Mouse (Mus musculus) stomach, embryonic 14.5 days (tissue): Measurements from ENCODE around the gene Ccdc169. TPM values are rescaled to one million over a fixed set of nuclear protein-coding genes. Genes with fewer than 3 reads are reported as not detected.

Source experiments
- ATAC-seq: fragments of 200-750 bp; cut with Nextera tagmentation; 2 replicates; pipeline ENCODE4 v1.8.0; 2017; ENCODE audit warnings: low read depth, moderate TSS enrichment; ENCODE audit not compliant: insufficient number of reproducible peaks, insufficient read depth, low FRiP score
- H3K27ac ChIP-seq: fragments of 300-500 bp; sonication (generic); 2 replicates; pipeline ENCODE4 v1.5.1; 2014; ENCODE audit warnings: mild to moderate bottlenecking, low read length, moderate library complexity, mixed read lengths
- H3K27me3 ChIP-seq: fragments of 300-500 bp; sonication (generic); 2 replicates; pipeline ENCODE4 v1.6.1; 2014; ENCODE audit warnings: low read length, control low read depth, mixed read lengths; ENCODE audit not compliant: control insufficient read depth, insufficient read depth
- H3K36me3 ChIP-seq: fragments of 300-500 bp; sonication (generic); 2 replicates; pipeline ENCODE4 v1.6.1; 2014; ENCODE audit warnings: mild to moderate bottlenecking, control low read depth, low read length, moderate library complexity, mixed read lengths; ENCODE audit not compliant: control insufficient read depth, insufficient read depth
- H3K4me1 ChIP-seq: fragments of 300-500 bp; sonication (generic); 2 replicates; pipeline ENCODE4 v1.6.1; 2014; ENCODE audit warnings: low read length, control low read depth, mixed read lengths; ENCODE audit not compliant: control insufficient read depth, insufficient read depth
- H3K4me2 ChIP-seq: fragments of 300-500 bp; sonication (generic); replicated peaks from 2 replicates; pipeline ENCODE4 v1.6.1; 2014; ENCODE audit warnings: low read depth, low read length, control low read depth
- H3K4me3 ChIP-seq: fragments of 300-500 bp; sonication (generic); 2 replicates; pipeline ENCODE4 v1.5.1; 2014; ENCODE audit warnings: low read depth, low read length, control low read depth
- H3K9ac ChIP-seq: fragments of 300-500 bp; sonication (generic); replicated peaks from 2 replicates; pipeline ENCODE4 v1.6.1; 2014; ENCODE audit warnings: low read depth, mild to moderate bottlenecking, control low read depth, low read length, moderate library complexity, mixed read lengths
- H3K9me3 ChIP-seq: fragments of 300-500 bp; sonication (generic); 2 replicates; pipeline ENCODE4 v1.6.1; 2016; ENCODE audit warnings: low read depth, low read length, control low read depth; ENCODE audit not compliant: control insufficient read depth
- WGBS: fragments of 180-500 bp; shearing (Covaris S2); extraction: QIAGEN DNeasy Blood & Tissue Kit; methylation state at CpG from one replicate; pipeline ENCODE4 v1.1.7; 2014; 5-methylcytosine and 5-hydroxymethylcytosine counted together
- polyA plus RNA-seq: library from polyadenylated mRNA; unstranded; fragments of >200 nt; fragmentation: Nextera tagmentation; extraction: Ambion mirVana; gene quantifications from 2 replicates; pipeline ENCODE4 v1.2.1, GENCODE M21; 2014

Ccdc169 gene
- polyA plus RNA-seq, result not detected in 2 replicates

DNA sequence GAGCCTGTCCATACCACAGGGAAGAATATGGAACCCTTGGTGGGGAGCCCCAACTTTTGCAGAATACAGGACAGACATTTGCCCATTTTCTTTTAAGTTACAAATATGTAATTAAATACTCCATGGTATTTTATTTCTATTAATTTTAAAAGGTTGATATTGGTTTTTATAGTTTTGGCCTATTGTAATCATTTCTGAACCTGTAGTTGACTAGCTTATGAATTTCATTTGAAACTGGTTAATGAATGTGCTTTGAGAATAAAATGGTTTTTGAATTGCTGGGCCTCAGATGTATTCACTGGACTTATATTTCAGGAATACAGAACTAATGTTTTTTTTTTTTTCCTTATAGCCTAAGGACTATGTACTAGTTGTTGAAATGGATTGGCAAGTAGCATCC, at the start of gene Ccdc169:
TSS of gene Ccdc169 (plus strand) at position 301 of the 400 bp plus-strand sequence.
- Histone ChIP-seq H3K27me3 (no peaks in the 10 kb centered on the region), H3K36me3 (peaks cover 29% of the 10 kb centered on the region), H3K4me1 (no peaks in the 10 kb centered on the region), H3K4me3 (no peak within 1 kb of the TSS), H3K9ac (no peak within 1 kb of the TSS), H3K9me3 (no peaks in the 10 kb centered on the region), H3K27ac (no peak within 1 kb of the TSS), H3K4me2 (no peak within 1 kb of the TSS)
- ATAC-seq, result no peak

DNA sequence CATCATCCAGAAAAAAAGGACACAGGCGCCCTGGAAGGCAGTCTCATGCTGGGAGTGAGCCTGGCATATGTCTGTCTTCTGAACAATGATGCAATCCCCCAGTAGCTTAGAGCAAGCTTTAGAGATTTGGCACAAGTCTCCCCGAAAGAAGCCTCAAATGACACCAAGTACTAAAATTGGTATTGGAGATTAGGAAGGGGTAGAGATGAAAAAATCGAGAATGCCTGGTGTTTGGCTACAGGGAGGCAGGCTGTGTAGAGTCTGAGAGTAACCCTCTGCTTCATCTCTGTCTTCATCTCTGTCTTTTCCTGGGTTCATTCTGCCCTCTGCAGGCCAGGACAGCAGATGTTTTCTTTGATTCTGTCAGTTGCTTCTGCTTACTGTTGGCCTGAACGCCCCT, 49.8 kb upstream of the Ccdc169 start:
- WGBS, result 62% methylated on average over 4 of the region's 4 CpGs
- Histone ChIP-seq H3K9ac (no peak overlapping the region), H3K4me1 (no peaks in the 10 kb centered on the region), H3K27me3 (no peaks in the 10 kb centered on the region), H3K9me3 (no peaks in the 10 kb centered on the region), H3K4me2 (no peak overlapping the region), H3K36me3 (no peaks in the 10 kb centered on the region), H3K4me3 (no peak overlapping the region), H3K27ac (no peak overlapping the region)
- no peak for ATAC-seq

DNA sequence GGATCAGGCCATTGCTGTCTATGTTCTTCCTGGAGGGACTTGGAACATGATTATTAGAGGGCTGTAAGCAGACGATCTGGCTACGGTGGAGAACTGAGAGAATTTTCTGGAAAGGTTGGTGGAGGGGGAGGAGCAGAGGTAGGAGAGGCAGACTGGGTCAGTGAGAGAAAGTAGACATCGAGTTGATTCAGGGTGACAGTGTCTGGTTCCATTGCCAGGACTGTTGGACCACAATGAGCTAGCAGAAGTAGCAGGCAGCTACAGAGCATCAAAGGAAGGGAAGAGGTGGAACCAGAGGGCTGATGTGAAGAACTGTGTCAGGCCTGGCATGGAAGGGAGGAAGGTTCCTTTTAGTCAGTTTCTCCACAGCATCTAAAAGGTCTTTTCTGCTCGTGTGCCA, 48.8 kb upstream of the Ccdc169 start:
- Histone ChIP-seq H3K9me3 (no peaks in the 10 kb centered on the region), H3K4me1 (no peaks in the 10 kb centered on the region), H3K27ac (no peak overlapping the region), H3K36me3 (no peaks in the 10 kb centered on the region), H3K9ac (no peak overlapping the region), H3K4me2 (no peak overlapping the region), H3K4me3 (no peak overlapping the region), H3K27me3 (no peaks in the 10 kb centered on the region)
- ATAC-seq, result no peak
- WGBS, result 61% methylated on average over 4 of the region's 4 CpGs

DNA sequence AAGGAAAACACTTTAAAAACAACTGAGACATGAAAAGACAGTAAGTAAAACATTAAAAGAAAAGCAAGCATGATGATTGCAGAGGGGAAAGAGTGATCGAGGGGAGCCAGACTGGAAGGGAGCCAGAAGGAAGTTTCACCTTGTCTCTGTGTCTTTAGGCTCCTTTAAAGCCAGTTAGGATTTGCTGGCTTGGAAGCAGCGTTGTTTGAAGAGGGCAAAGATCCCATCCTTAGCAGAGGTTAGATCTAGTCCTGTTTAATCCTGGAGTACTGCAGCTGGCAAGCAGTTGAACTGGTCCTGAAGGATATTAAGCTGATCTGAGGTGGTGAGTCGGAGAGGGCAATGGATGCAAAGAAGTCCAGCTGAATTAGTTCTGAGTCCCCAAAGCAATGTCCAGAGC, 48.3 kb upstream of the Ccdc169 start:
- Histone ChIP-seq H3K9me3 (no peaks in the 10 kb centered on the region), H3K4me1 (no peaks in the 10 kb centered on the region), H3K4me2 (no peak overlapping the region), H3K27me3 (no peaks in the 10 kb centered on the region), H3K4me3 (no peak overlapping the region), H3K9ac (no peak overlapping the region), H3K27ac (no peak overlapping the region), H3K36me3 (no peaks in the 10 kb centered on the region)
- WGBS, result 60% methylated on average over 3 of the region's 3 CpGs
- no peak for ATAC-seq

DNA sequence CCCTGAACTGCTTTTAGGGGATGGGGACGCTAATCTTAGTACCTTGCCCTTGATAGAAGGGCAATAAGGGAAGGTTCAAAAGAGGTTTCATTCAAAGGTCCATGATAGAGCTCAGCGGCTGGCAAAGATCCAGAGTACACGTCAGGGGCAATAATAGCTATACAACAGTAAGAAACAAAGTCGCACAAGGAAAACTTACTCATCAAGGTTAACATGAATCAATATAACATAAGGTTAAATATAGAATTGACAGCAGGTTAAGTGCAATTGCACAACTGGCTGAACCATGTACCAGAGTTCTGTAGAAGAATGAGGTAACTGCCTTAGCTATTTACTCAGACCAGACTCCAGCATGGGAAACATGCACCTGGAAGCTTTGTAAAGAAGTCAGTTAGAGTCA, 47.8 kb upstream of the Ccdc169 start:
- Histone ChIP-seq H3K4me1 (no peaks in the 10 kb centered on the region), H3K27ac (no peak overlapping the region), H3K36me3 (no peaks in the 10 kb centered on the region), H3K4me2 (no peak overlapping the region), H3K9me3 (no peaks in the 10 kb centered on the region), H3K4me3 (no peak overlapping the region), H3K9ac (no peak overlapping the region), H3K27me3 (no peaks in the 10 kb centered on the region)
- 75% methylated on average over 4 of the region's 4 CpGs for WGBS
- no peak for ATAC-seq

DNA sequence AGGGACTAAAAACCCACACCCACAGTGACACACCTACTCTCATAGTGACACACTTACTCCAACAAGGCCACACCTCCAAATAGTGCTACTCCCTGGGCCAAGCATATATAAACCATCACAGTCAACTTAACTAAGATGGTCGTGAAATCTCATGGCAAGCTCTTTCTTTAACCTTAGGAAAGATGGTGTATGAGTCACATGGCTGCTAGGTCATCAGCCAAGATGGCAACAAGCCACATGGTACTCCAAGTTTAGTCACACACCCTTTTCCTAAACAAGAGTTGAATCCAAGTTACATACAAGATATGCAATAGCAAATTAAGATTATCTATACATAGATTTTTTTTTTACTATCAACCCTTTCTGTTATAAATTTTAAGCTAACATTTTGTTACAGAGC, 44.0 kb upstream of the Ccdc169 start:
- 81% methylated on average over 1 of the region's 1 CpGs for WGBS
- H3K4me3 ChIP-seq, result no peak overlapping the region
- no peaks in the 10 kb centered on the region for H3K27me3 ChIP-seq
- H3K4me2 ChIP-seq, result no peak overlapping the region
- H3K27ac ChIP-seq, result no peak overlapping the region
- no peak for ATAC-seq
- no peaks in the 10 kb centered on the region for H3K4me1 ChIP-seq
- H3K9me3 ChIP-seq, result no peaks in the 10 kb centered on the region
- no peaks in the 10 kb centered on the region for H3K36me3 ChIP-seq
- H3K9ac ChIP-seq, result no peak overlapping the region

DNA sequence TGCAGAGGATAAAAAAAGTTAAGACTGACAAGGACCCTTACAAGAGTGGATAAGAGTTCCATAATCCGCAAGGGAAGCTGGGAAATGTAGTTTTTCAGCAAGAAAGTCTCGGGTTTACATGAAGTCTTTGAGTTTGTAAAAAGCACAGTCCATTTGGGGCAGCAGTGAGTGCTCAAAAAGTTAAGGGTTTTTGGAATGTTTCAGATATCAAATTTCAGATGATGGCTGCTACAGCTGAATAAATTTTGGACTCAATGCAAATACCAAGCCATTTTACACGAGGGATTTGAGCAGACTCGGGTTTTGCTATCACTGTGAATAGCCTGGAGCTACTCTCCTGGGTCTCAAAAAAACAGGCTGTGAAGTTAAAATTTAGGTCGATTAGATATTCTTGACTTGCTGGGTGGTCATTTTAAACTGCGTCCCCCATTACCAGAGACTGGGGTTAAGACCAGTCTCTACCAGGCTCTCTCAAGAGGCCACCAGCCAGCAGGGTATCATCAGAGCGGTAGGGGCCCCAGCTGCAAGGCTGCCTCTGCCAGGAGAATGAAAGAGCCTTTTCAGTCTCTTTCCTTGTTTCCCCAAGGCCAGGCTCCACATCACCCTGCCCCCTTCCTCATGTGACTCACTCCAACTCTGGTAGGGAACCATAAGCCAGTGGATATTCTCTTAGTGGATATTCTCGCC, 41.0 kb upstream of the Ccdc169 start:
- Histone ChIP-seq H3K4me3 (no peak overlapping the region), H3K4me1 (no peaks in the 10 kb centered on the region), H3K9me3 (no peaks in the 10 kb centered on the region), H3K4me2 (0 out of 2 replicates have a peak overlapping the region, but pooled peaks have one; percentile 14), H3K36me3 (no peaks in the 10 kb centered on the region), H3K9ac (no peak overlapping the region), H3K27me3 (no peaks in the 10 kb centered on the region), H3K27ac (peak overlapping the region; percentile 70)
- WGBS, result 36% methylated on average over 8 of the region's 8 CpGs
- peak; percentile 76 for ATAC-seq

DNA sequence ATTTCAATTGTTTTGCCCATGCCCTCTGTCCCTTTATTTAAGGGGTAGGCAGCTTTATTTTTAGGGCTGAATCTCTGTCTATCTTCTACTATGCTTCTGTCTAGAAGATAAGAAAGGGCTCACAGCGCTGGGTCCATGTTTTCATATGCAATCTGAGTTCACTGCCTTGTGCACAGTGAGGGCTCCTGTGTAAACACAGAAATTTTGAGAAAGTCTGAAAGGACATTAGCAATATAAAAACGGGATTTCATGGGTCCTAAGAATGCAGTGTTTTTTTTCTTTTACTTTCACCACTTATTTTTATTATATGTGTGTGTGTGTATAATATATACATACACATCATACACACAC, 40.5 kb upstream of the Ccdc169 start:
- no peak for ATAC-seq
- H3K27me3 ChIP-seq, result no peaks in the 10 kb centered on the region
- no peak overlapping the region for H3K9ac ChIP-seq
- no peaks in the 10 kb centered on the region for H3K36me3 ChIP-seq
- H3K9me3 ChIP-seq, result no peaks in the 10 kb centered on the region
- peak overlapping the region; percentile 70 for H3K27ac ChIP-seq
- no peak overlapping the region for H3K4me2 ChIP-seq
- 64% methylated on average over 2 of the region's 2 CpGs for WGBS
- no peak overlapping the region for H3K4me3 ChIP-seq
- H3K4me1 ChIP-seq, result no peaks in the 10 kb centered on the region

DNA sequence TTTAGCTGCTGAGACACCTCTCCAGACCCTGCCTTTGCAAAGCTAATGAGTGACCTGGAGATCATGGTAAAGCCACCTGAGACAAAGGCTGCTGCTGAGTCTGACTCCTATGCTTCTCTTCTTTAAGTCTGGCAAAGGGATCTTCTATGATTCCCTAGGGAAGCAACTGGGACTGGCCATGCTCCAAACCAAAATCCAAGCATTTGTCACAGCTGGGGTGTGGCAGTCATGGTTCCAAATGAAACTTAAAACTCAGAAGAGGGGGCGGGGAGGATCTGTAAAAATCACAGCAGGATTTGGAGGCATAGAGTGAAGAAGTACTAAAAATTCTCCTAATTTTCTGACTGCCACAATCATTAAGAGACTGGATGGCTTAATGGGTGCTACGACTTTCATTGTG, 40.0 kb upstream of the Ccdc169 start:
- Histone ChIP-seq H3K9ac (no peak overlapping the region), H3K4me2 (no peak overlapping the region), H3K4me3 (no peak overlapping the region), H3K27me3 (no peaks in the 10 kb centered on the region), H3K36me3 (no peaks in the 10 kb centered on the region), H3K27ac (no peak overlapping the region), H3K9me3 (no peaks in the 10 kb centered on the region), H3K4me1 (no peaks in the 10 kb centered on the region)
- WGBS, result 90% methylated on average over 2 of the region's 2 CpGs
- ATAC-seq, result no peak
